ENCODE assay signal across 10 mouse cellular contexts in genomic region chr15:102807353-102807752, GRCm38 (mm10).
DNase-seq lines count a peak whose midpoint lies in the region; ATAC-seq lines count a peak whose summit lies in the region.
"Had no signal": no experiment of that assay in that cellular context is flagged by ENCODE, and none has a peak within 500 bp of the region (broad histone marks: within the 10 kb centered on the region; RNA-seq: fewer than 3 reads in every experiment).

No protein-coding gene starts in this region.

- no peak for ATAC-seq in limb, embryonic 11.5 days (ENCODE audit: insufficient number of reproducible peaks, low FRiP score, low TSS enrichment, low read depth)

- 52% methylated on average over 3 of the region's 3 CpGs for WGBS in limb, embryonic 11.5 days
- WGBS in limb, embryonic 10.5 days = 52% methylated on average over 3 of the region's 3 CpGs
- 58% methylated on average over 3 of the region's 3 CpGs for WGBS in embryonic facial prominence, embryonic 10.5 days

- H3K36me3 ChIP-seq in limb, embryonic 11.5 days (ENCODE audit: control insufficient read depth, insufficient read depth, low read length) = no peaks in the 10 kb centered on the region
- H3K36me3 ChIP-seq in limb, embryonic 10.5 days = no peaks in the 10 kb centered on the region
- H3K36me3 ChIP-seq in embryonic facial prominence, embryonic 10.5 days (replicated peaks) = no peaks in the 10 kb centered on the region
- H3K36me3 ChIP-seq: embryonic facial prominence, embryonic 15.5 days; limb, embryonic 15.5 days had no signal

- peak; percentile 9 to 34 for DNase-seq in cerebellum, postnatal 14 days
- no peak for DNase-seq in cerebellum, adult 9-10 months
- peak; percentile 47 for DNase-seq in limb, embryonic 11.5 days (ENCODE audit: low spot score)
- DNase-seq in limb, embryonic 10.5 days (ENCODE audit: low spot score) = no peak
- peak; percentile 22 for DNase-seq in embryonic facial prominence, embryonic 10.5 days (ENCODE audit: low spot score)
- peak; percentile 47 to 59 for DNase-seq in left cerebral cortex, postnatal 25 days (ENCODE audit: low spot score in 2 of 2)
- no peak for DNase-seq in B cell, adult 2 months
- no peak for DNase-seq in heart, adult 9 months (ENCODE audit: low spot score in 2 of 2)

- H3K4me1 ChIP-seq in limb, embryonic 11.5 days (ENCODE audit: control insufficient read depth, insufficient read depth, low read length) = no peaks in the 10 kb centered on the region
- no peaks in the 10 kb centered on the region for H3K4me1 ChIP-seq in limb, embryonic 10.5 days
- H3K4me1 ChIP-seq in embryonic facial prominence, embryonic 10.5 days = no peaks in the 10 kb centered on the region
- H3K4me1 ChIP-seq: embryonic facial prominence, embryonic 15.5 days; limb, embryonic 15.5 days had no signal

- no peak overlapping the region for H3K27ac ChIP-seq in limb, embryonic 11.5 days (replicated peaks; ENCODE audit: low read depth, low read length)
- no peak overlapping the region for H3K27ac ChIP-seq in limb, embryonic 10.5 days
- no peak overlapping the region for H3K27ac ChIP-seq in embryonic facial prominence, embryonic 10.5 days (replicated peaks)
- H3K27ac ChIP-seq: embryonic facial prominence, embryonic 15.5 days; limb, embryonic 15.5 days had no signal

- no peak overlapping the region for H3K4me3 ChIP-seq in limb, embryonic 11.5 days (ENCODE audit: low read depth, low read length)
- no peak overlapping the region for H3K4me3 ChIP-seq in limb, embryonic 10.5 days
- H3K4me3 ChIP-seq in embryonic facial prominence, embryonic 10.5 days = no peak overlapping the region
- H3K4me3 ChIP-seq: embryonic facial prominence, embryonic 15.5 days; limb, embryonic 15.5 days had no signal

- H3K9me3 ChIP-seq in limb, embryonic 11.5 days (ENCODE audit: control insufficient read depth, low read length) = no peaks in the 10 kb centered on the region
- no peaks in the 10 kb centered on the region for H3K9me3 ChIP-seq in limb, embryonic 10.5 days (replicated peaks)
- H3K9me3 ChIP-seq in embryonic facial prominence, embryonic 10.5 days = no peaks in the 10 kb centered on the region
- H3K9me3 ChIP-seq: embryonic facial prominence, embryonic 15.5 days; limb, embryonic 15.5 days had no signal

- H3K27me3 ChIP-seq in limb, embryonic 11.5 days (ENCODE audit: control insufficient read depth, insufficient read depth, low read length) = no peaks in the 10 kb centered on the region
- peaks cover 3% of the 10 kb centered on the region; the same call in 1 of the 2 replicates for H3K27me3 ChIP-seq in limb, embryonic 10.5 days (ENCODE audit: low read depth, poor library complexity, severe bottlenecking)
- peaks cover 11% of the 10 kb centered on the region for H3K27me3 ChIP-seq in embryonic facial prominence, embryonic 10.5 days (replicated peaks; ENCODE audit: low read depth, poor library complexity, severe bottlenecking)
- H3K27me3 ChIP-seq: limb, embryonic 15.5 days had no signal

- no peak overlapping the region for H3K9ac ChIP-seq in limb, embryonic 11.5 days (ENCODE audit: low read length)
- H3K9ac ChIP-seq: embryonic facial prominence, embryonic 15.5 days; limb, embryonic 15.5 days had no signal

- intact Hi-C loops in left cerebral cortex, postnatal 25 days (cut with DNase I) = loop anchor here (2.0 kb wide), 1 partner anchor 47 kb away; no protein-coding TSS in a partner anchor

- no peak overlapping the region for H3K4me2 ChIP-seq in limb, embryonic 11.5 days (ENCODE audit: low read depth, severe bottlenecking)
- H3K4me2 ChIP-seq: embryonic facial prominence, embryonic 15.5 days; limb, embryonic 15.5 days had no signal

Comparison
In these comparisons a context has a peak if more than half of its experiments do, and no peak if none do; other contexts are left out.
1. DNase-seq: peak in cerebellum, postnatal 14 days (2 of 2), limb, embryonic 11.5 days (single experiment), embryonic facial prominence, embryonic 10.5 days (single experiment) and left cerebral cortex, postnatal 25 days (2 of 2); none in cerebellum, adult 9-10 months (single experiment), limb, embryonic 10.5 days (single experiment), B cell, adult 2 months (0 of 2) and heart, adult 9 months (0 of 2).